Mouse (Mus musculus) heart, adult 9 months (tissue): ENCODE results near the gene Caprin2.

Experiments
- DNase-seq, 2 experiments: peaks; one replicate each; pipeline ENCODE4 v3.0.0; 2022; ENCODE audit warnings: low spot score in 2 of 2

The Caprin2 gene

DNA sequence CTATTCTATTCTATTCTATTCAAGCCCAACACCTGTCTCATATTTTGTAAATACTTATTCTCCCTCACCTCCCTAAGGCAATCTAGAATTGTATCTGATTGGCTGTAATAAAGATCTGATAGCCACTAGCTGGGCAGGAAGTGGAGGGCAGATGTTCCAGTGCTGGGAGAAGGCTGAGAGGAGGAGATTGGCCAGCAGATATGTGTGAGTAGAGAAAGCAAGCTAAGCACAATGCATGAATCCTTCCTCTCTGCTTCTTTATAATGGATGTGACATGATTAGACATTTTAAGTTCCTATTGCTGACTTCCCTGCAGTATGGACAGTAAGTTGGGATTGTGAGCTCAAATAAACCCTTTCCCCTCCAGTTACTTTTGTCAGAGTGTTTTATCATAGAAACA, 57.6 kb downstream of the Caprin2 start:
- DNase-seq = no peak

GRCm38 (mm10) chr6:148831728-148832121, 64.3 kb downstream of the Caprin2 start:
- no peak for DNase-seq

- peak; percentile 94 to 95 for DNase-seq
Observed at GRCm38 (mm10) chr6:148830748-148831727, 65.0 kb downstream of the Caprin2 start, which contains the start of gene Ipo8. Ipo8 (minus strand) TSS chr6:148831467.

GRCm38 (mm10) chr6:148830355-148830747, 65.7 kb downstream of the Caprin2 start:
- no peak for DNase-seq

GRCm38 (mm10) chr6:148826119-148826518, 69.9 kb downstream of the Caprin2 start:
- no peak for DNase-seq

- DNase-seq = no peak
Observed at GRCm38 (mm10) chr6:148818624-148819343, 77.3 kb downstream of the Caprin2 start.

DNA sequence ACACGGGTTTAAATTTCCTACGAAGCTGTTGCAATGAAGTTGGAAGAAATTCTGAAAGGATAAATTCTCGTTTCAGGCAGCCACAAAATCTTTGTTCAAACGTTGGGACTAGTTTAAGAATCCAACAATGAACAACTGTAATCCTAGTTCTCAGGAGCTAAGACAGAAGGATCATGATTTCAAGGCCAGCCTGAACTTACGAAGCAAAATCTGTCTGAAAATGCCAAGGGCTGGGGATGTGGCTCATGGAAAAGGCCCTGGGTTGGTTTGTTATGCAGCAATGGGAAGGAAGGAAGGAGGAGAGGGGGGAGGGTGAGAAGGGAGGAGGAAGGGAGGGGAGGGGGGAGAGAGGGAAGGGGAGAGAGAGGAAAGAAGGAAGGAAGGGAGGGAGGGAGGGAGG, 79.3 kb downstream of the Caprin2 start:
- no peak for DNase-seq

DNA sequence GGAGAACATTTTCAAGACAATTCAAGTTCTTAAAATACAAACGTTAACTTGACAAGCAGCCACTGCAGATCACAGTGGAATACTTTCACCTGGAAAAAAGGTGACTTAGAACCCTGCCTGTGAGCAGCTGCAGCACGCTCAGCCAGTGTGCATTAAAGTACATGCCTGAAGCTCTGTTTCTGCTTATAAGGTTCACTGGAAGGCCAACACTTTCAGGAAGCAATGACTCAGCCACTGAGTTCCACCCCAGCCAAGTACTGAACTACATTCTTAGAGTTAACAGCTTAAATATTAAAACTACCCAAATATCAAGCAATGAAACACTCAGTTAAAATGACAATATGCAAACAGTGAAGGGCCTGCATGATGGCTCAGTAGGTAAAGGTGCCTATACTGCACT, 84.9 kb downstream of the Caprin2 start:
- no peak for DNase-seq

- DNase-seq = no peak
Observed at GRCm38 (mm10) chr6:148799773-148800172, 96.3 kb downstream of the Caprin2 start.

DNA sequence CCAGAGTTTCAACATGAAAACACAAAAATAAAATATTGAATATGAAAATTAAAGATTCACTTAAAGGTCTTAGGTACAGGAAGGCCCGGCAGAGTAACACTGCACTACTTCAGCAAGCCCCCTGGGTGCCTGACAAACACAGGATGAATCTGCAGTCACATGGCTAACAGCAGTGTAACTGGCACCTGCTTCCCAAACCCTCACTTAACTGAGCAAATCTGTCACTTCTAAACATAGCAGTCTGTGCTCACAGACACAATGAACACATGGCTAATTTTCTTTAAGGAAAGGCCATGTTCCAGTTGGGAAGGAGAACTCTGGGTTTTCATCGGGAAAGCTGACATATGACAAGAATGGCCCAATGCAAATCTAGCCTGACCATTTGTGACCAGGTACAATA, 100.9 kb downstream of the Caprin2 start:
- no peak for DNase-seq
